Mouse (Mus musculus): ENCODE results near the gene Dvl1.

- no peak for TF ChIP-seq HCFC1 (IDR thresholded peaks at IDR 0.05; ENCODE audit: low read depth, low read length)
- no peak for TF ChIP-seq MAFK (IDR thresholded peaks at IDR 0.05; ENCODE audit: insufficient replicate concordance, low read length)
- no peak for TF ChIP-seq ETS1 (conservative IDR thresholded peaks at IDR 0.05; ENCODE audit: low read depth, low read length)
- TF ChIP-seq POLR2A (IDR thresholded peaks at IDR 0.05; ENCODE audit: low read depth, low read length): no peak
- no peak for TF ChIP-seq POLR2AphosphoS2 (IDR thresholded peaks at IDR 0.05; ENCODE audit: low read depth, low read length)
- TF ChIP-seq ZC3H11A (IDR thresholded peaks at IDR 0.05; ENCODE audit: low read depth, low read length): no peak
- no peak for TF ChIP-seq TBP (conservative IDR thresholded peaks at IDR 0.05; ENCODE audit: low read depth, low read length)
Measured at GRCm38 (mm10) chr4:155841003-155841454, 6.2 kb upstream of the Dvl1 start.

All from CH12.LX (cell line).